Mouse (Mus musculus) CH12.LX (cell line): ENCODE measurements around the gene Apoa2. TPM values are rescaled to one million over a fixed set of nuclear protein-coding genes. Genes with fewer than 3 reads are reported as not detected.
A peak's percentile ranks its signal among the peaks of the same experiment; 100 is the strongest.

Experiments used
- DNase-seq: peaks from one replicate; pipeline ENCODE4 v3.0.0-alpha.2; 2013; ENCODE audit errors: extremely low read depth
- H3K27ac ChIP-seq: 2 replicates; pipeline ENCODE4 v1.5.1; 2012; ENCODE audit warnings: low read depth, mild to moderate bottlenecking, control low read depth, moderate library complexity; ENCODE audit not compliant: insufficient read depth
- H3K27me3 ChIP-seq: replicated peaks from 2 replicates; pipeline ENCODE3; 2012; ENCODE audit warnings: inconsistent platforms
- H3K36me3 ChIP-seq, 2 experiments: replicated peaks in 1 of 2; 2 replicates each; pipeline versions ENCODE3 to v1.6.1; 2012; ENCODE audit warnings: inconsistent platforms in 1 of 2, low read length in 1 of 2, mild to moderate bottlenecking in 1 of 2, mixed read lengths in 1 of 2, moderate library complexity in 1 of 2; ENCODE audit not compliant: control insufficient read depth in 1 of 2, insufficient read depth in 1 of 2
- H3K4me1 ChIP-seq, 2 experiments: 2 replicates each; pipeline ENCODE4 v1.6.1; 2012; ENCODE audit warnings: inconsistent platforms in 1 of 2, moderate library complexity in 1 of 2; ENCODE audit not compliant: insufficient read depth in 2 of 2, control insufficient read depth in 1 of 2
- H3K4me2 ChIP-seq: 2 replicates; pipeline ENCODE4 v1.6.1; 2012; ENCODE audit warnings: low read depth, mild to moderate bottlenecking, control low read depth; ENCODE audit not compliant: poor library complexity, insufficient read depth, severe bottlenecking
- H3K4me3 ChIP-seq, 3 experiments: fragments of 150-350 bp in 1 of 3; sonication (generic) in 1 of 3; replicated peaks in 1 of 3; 2 replicates each; pipeline versions ENCODE3 to v1.5.1; 2011 to 2012; ENCODE audit warnings: low read depth in 2 of 3, low read length in 2 of 3, mild to moderate bottlenecking in 2 of 3, moderate library complexity in 2 of 3, control low read depth in 1 of 3, improper control_type of control experiment in 1 of 3, inconsistent platforms in 1 of 3, mixed read lengths in 1 of 3; ENCODE audit not compliant: poor library complexity in 1 of 3
- H3K79me2 ChIP-seq: replicated peaks from 2 replicates; pipeline ENCODE4 v1.6.1; 2012; ENCODE audit warnings: mild to moderate bottlenecking, moderate library complexity; ENCODE audit not compliant: control insufficient read depth, poor library complexity, insufficient read depth, severe bottlenecking; ENCODE audit errors: extremely low read depth
- H3K9ac ChIP-seq: 2 replicates; pipeline ENCODE4 v1.6.1; 2012; ENCODE audit warnings: low read depth, mild to moderate bottlenecking, control low read depth, moderate library complexity; ENCODE audit not compliant: insufficient read depth
- H3K9me3 ChIP-seq: replicated peaks from 2 replicates; pipeline ENCODE3; 2012; ENCODE audit warnings: low read length, inconsistent platforms, mixed read lengths
- BHLHE40 ChIP-seq: IDR thresholded peaks from 2 replicates; pipeline ENCODE4 v1.6.1; 2011; ENCODE audit warnings: mild to moderate bottlenecking, low read depth, low read length, improper control_type of control experiment
- CHD1 ChIP-seq: IDR thresholded peaks from 2 replicates; pipeline ENCODE4 v1.6.1; 2012; ENCODE audit warnings: low read depth, low read length, improper control_type of control experiment, inconsistent platforms
- E2F4 ChIP-seq: IDR thresholded peaks from 2 replicates; pipeline ENCODE4 v1.6.1; 2011; ENCODE audit warnings: low read depth, low read length, improper control_type of control experiment; ENCODE audit not compliant: insufficient replicate concordance
- EP300 ChIP-seq: IDR thresholded peaks from 2 replicates; pipeline ENCODE4 v1.6.1; 2011; ENCODE audit warnings: low read length, improper control_type of control experiment
- ETS1 ChIP-seq: conservative IDR thresholded peaks from 2 replicates; pipeline ENCODE4 v1.6.1; 2012; ENCODE audit warnings: low read depth, mild to moderate bottlenecking, inconsistent platforms, low read length, improper control_type of control experiment, moderate library complexity
- GABPA ChIP-seq: IDR thresholded peaks from 2 replicates; pipeline ENCODE4 v1.6.1; 2012; ENCODE audit warnings: low read depth, low read length, improper control_type of control experiment, inconsistent platforms; ENCODE audit not compliant: insufficient replicate concordance
- IRF4 ChIP-seq: IDR thresholded peaks from 2 replicates; pipeline ENCODE4 v1.6.1; 2014; ENCODE audit warnings: low read depth, mild to moderate bottlenecking, inconsistent platforms, low read length, improper control_type of control experiment
- JUN ChIP-seq: IDR thresholded peaks from 2 replicates; pipeline ENCODE4 v1.6.1; 2011; ENCODE audit warnings: low read depth, mild to moderate bottlenecking, low read length, improper control_type of control experiment, moderate library complexity; ENCODE audit not compliant: insufficient read depth
- KAT2A ChIP-seq: IDR thresholded peaks from 2 replicates; pipeline ENCODE4 v1.6.1; 2012; ENCODE audit warnings: low read length, improper control_type of control experiment, inconsistent platforms; ENCODE audit not compliant: insufficient replicate concordance
- MAFK ChIP-seq: IDR thresholded peaks from 2 replicates; pipeline ENCODE4 v1.6.1; 2011; ENCODE audit warnings: low read length, improper control_type of control experiment; ENCODE audit not compliant: insufficient replicate concordance
- MAX ChIP-seq: IDR thresholded peaks from 2 replicates; pipeline ENCODE4 v1.6.1; 2011; ENCODE audit warnings: low read length, improper control_type of control experiment
- MEF2A ChIP-seq: IDR thresholded peaks from 2 replicates; pipeline ENCODE4 v1.6.1; 2014; ENCODE audit warnings: low read depth, mild to moderate bottlenecking, inconsistent platforms, low read length, improper control_type of control experiment, borderline replicate concordance
- MYC ChIP-seq: IDR thresholded peaks from 2 replicates; pipeline ENCODE4 v1.6.1; 2011; ENCODE audit warnings: low read depth, mild to moderate bottlenecking, improper control_type of control experiment, low read length
- NELFE ChIP-seq: IDR thresholded peaks from 2 replicates; pipeline ENCODE4 v1.6.1; 2011; ENCODE audit warnings: low read depth, low read length, improper control_type of control experiment
- PAX5 ChIP-seq: IDR thresholded peaks from 2 replicates; pipeline ENCODE4 v1.6.1; 2012; ENCODE audit warnings: low read length, inconsistent platforms, mixed read lengths
- POLR2A ChIP-seq: IDR thresholded peaks from 2 replicates; pipeline ENCODE4 v1.6.1; 2011; ENCODE audit warnings: low read depth, mild to moderate bottlenecking, improper control_type of control experiment, low read length
- POLR2AphosphoS2 ChIP-seq: IDR thresholded peaks from 2 replicates; pipeline ENCODE4 v1.6.1; 2011; ENCODE audit warnings: low read depth, low read length, improper control_type of control experiment
- RAD21 ChIP-seq: IDR thresholded peaks from 2 replicates; pipeline ENCODE4 v1.6.1; 2011; ENCODE audit warnings: low read depth, mild to moderate bottlenecking, low read length, improper control_type of control experiment, moderate library complexity
- RCOR1 ChIP-seq: conservative IDR thresholded peaks from 2 replicates; pipeline ENCODE4 v1.6.1; 2012; ENCODE audit warnings: low read depth, mild to moderate bottlenecking, inconsistent platforms, low read length, improper control_type of control experiment
- TCF12 ChIP-seq: IDR thresholded peaks from 2 replicates; pipeline ENCODE4 v1.6.1; 2014; ENCODE audit warnings: low read depth, mild to moderate bottlenecking, inconsistent platforms, low read length, improper control_type of control experiment
- UBTF ChIP-seq: IDR thresholded peaks from 2 replicates; pipeline ENCODE4 v1.6.1; 2012; ENCODE audit warnings: low read depth, mild to moderate bottlenecking, inconsistent platforms, low read length, improper control_type of control experiment, moderate library complexity
- USF1 ChIP-seq: IDR thresholded peaks from 2 replicates; pipeline ENCODE4 v1.6.1; 2014; ENCODE audit warnings: low read depth, mild to moderate bottlenecking, inconsistent platforms, low read length, improper control_type of control experiment
- USF2 ChIP-seq: conservative IDR thresholded peaks from 2 replicates; pipeline ENCODE4 v1.6.1; 2011; ENCODE audit warnings: low read depth, low read length, improper control_type of control experiment
- ZKSCAN1 ChIP-seq: IDR thresholded peaks from 2 replicates; pipeline ENCODE4 v1.6.1; 2012; ENCODE audit warnings: low read depth, inconsistent platforms, low read length, improper control_type of control experiment, borderline replicate concordance
- ZNF384 ChIP-seq: IDR thresholded peaks from 2 replicates; pipeline ENCODE4 v1.6.1; 2012; ENCODE audit warnings: low read depth, low read length, improper control_type of control experiment, inconsistent platforms
- dilution Hi-C: fragments of 300-500 bp; cut with MboI; formaldehyde crosslinking; loops from 2 replicates; pipeline ENCODE4 v1.14.3; 2020; ENCODE audit warnings: low sequenced_read_pairs; ENCODE audit not compliant: extremely low pct_unique_long_range_greater_than_20kb, extremely low pct_ligation_motif_present
- in situ Hi-C: fragments of 300-500 bp; cut with MboI; formaldehyde crosslinking; loops from 3 replicates; pipeline ENCODE4 v1.14.3; 2019; ENCODE audit warnings: low sequenced_read_pairs, low pct_ligation_motif_present, low pct_unique_long_range_greater_than_20kb, mixed read lengths
- polyA plus RNA-seq: library from polyadenylated mRNA; unstranded; fragments of >175 nt; gene quantifications from 2 replicates; pipeline ENCODE4 v1.2.1, GENCODE M21; 2012; ENCODE audit warnings: low read depth; ENCODE audit not compliant: insufficient read length
- total RNA-seq, 2 experiments: library from RNA; depleted of rRNA; stranded (reverse); fragments of 300-350 nt in 1 of 2; fragments of >200 nt in 1 of 2; gene quantifications; 2 replicates each; pipeline ENCODE4 v1.2.3; 2012 to 2014

Apoa2 gene
- total and polyA plus RNA-seq, 3 experiments = 3.0 to 5.3 (median 3.1) TPM

GRCm38 (mm10) chr1:171234538-171234937 is 9.7 kb downstream of the Apoa2 start:
- Histone ChIP-seq H3K4me1 (peaks cover 11 to 56% of the 10 kb centered on the region in 2 experiments), H3K79me2 (no peaks in the 10 kb centered on the region), H3K4me3 (peak overlapping the region in 1 of 3 experiments; percentile 49), H3K4me2 (no peak overlapping the region), H3K27me3 (no peaks in the 10 kb centered on the region), H3K9ac (no peak overlapping the region), H3K36me3 (peaks cover 53 to 61% of the 10 kb centered on the region in 2 experiments), H3K27ac (no peak overlapping the region), H3K9me3 (no peaks in the 10 kb centered on the region)
- no peak for DNase-seq
- dilution Hi-C loops = no loop called here
- TF ChIP-seq RCOR1 (no peak), TCF12 (no peak), GABPA (no peak), POLR2AphosphoS2 (no peak), EP300 (no peak), POLR2A (no peak), ETS1 (no peak), JUN (no peak), NELFE (no peak), KAT2A (no peak), IRF4 (no peak), RAD21 (no peak), PAX5 (no peak), MAX (no peak), BHLHE40 (no peak), UBTF (no peak), USF2 (no peak), USF1 (no peak)
- in situ Hi-C loops = no loop called here

GRCm38 (mm10) chr1:171235791-171236190 is 10.9 kb downstream of the Apoa2 start:
- Histone ChIP-seq H3K36me3 (peaks cover 61 to 68% of the 10 kb centered on the region in 2 experiments), H3K4me2 (no peak overlapping the region), H3K9ac (no peak overlapping the region), H3K4me3 (no peak overlapping the region), H3K4me1 (peaks cover 5 to 43% of the 10 kb centered on the region in 2 experiments), H3K9me3 (no peaks in the 10 kb centered on the region), H3K79me2 (no peaks in the 10 kb centered on the region), H3K27ac (no peak overlapping the region), H3K27me3 (no peaks in the 10 kb centered on the region)
- TF ChIP-seq CHD1 (no peak), PAX5 (no peak), ZKSCAN1 (no peak), TCF12 (no peak), UBTF (no peak), RCOR1 (no peak), MYC (no peak), ZNF384 (no peak), BHLHE40 (no peak), MEF2A (no peak), E2F4 (no peak), MAFK (no peak)
- dilution Hi-C loops = no loop called here
- DNase-seq = no peak
- in situ Hi-C loops = no loop called here
